Mouse (Mus musculus): Measurements from ENCODE around the gene Slc25a24. TPM values are rescaled to one million over a fixed set of nuclear protein-coding genes. Genes with fewer than 3 reads are reported as not detected.

Slc25a24 gene
- polyA plus RNA-seq, 1 experiment from 2014 or later = 4.9 TPM

GRCm38 (mm10) chr3:109171070-109171778 is 48.3 kb downstream of the Slc25a24 start:
- H3K27ac ChIP-seq = no peak overlapping the region
- ATAC-seq (ENCODE audit: low read depth) = no peak
- DNase-seq = no peak
- no peaks in the 10 kb centered on the region for H3K27me3 ChIP-seq
- no peak overlapping the region for H3K9ac ChIP-seq
- no peaks in the 10 kb centered on the region for H3K36me3 ChIP-seq
- H3K4me2 ChIP-seq = no peak overlapping the region
- H3K4me3 ChIP-seq (replicated peaks) = no peak overlapping the region
- H3K4me1 ChIP-seq (replicated peaks) = no peaks in the 10 kb centered on the region
- no peaks in the 10 kb centered on the region for H3K9me3 ChIP-seq (replicated peaks)
- WGBS (ENCODE audit: insufficient replicate concordance) = 25% methylated on average over 15 of the region's 15 CpGs

GRCm38 (mm10) chr3:109174394-109174793 is 51.4 kb downstream of the Slc25a24 start:
- H3K9me3 ChIP-seq (replicated peaks) = no peaks in the 10 kb centered on the region
- no peak overlapping the region for H3K4me2 ChIP-seq
- no peak overlapping the region for H3K27ac ChIP-seq
- ATAC-seq (ENCODE audit: low read depth) (no peak), DNase-seq (no peak)
- no peaks in the 10 kb centered on the region for H3K27me3 ChIP-seq
- WGBS (ENCODE audit: insufficient replicate concordance) = 55% methylated on average over 5 of the region's 5 CpGs
- H3K4me1 ChIP-seq (replicated peaks) = no peaks in the 10 kb centered on the region
- H3K4me3 ChIP-seq (replicated peaks) = no peak overlapping the region
- no peaks in the 10 kb centered on the region for H3K36me3 ChIP-seq
- H3K9ac ChIP-seq = no peak overlapping the region

GRCm38 (mm10) chr3:109178705-109179104 is 55.8 kb downstream of the Slc25a24 start:
- WGBS (ENCODE audit: insufficient replicate concordance) = 21% methylated on average over 6 of the region's 6 CpGs
- Histone ChIP-seq H3K9ac (no peak overlapping the region), H3K9me3 (replicated peaks) (no peaks in the 10 kb centered on the region), H3K4me2 (no peak overlapping the region), H3K36me3 (no peaks in the 10 kb centered on the region), H3K4me3 (replicated peaks) (no peak overlapping the region), H3K27me3 (no peaks in the 10 kb centered on the region), H3K4me1 (replicated peaks) (no peaks in the 10 kb centered on the region), H3K27ac (no peak overlapping the region)
- DNase-seq (no peak), ATAC-seq (ENCODE audit: low read depth) (no peak)

- Histone ChIP-seq H3K4me3 (replicated peaks) (no peak overlapping the region), H3K27ac (no peak overlapping the region), H3K9ac (no peak overlapping the region), H3K9me3 (replicated peaks) (no peaks in the 10 kb centered on the region), H3K36me3 (no peaks in the 10 kb centered on the region), H3K4me2 (no peak overlapping the region), H3K27me3 (no peaks in the 10 kb centered on the region), H3K4me1 (replicated peaks) (no peaks in the 10 kb centered on the region)
- ATAC-seq (ENCODE audit: low read depth) = no peak
- DNase-seq = no peak
- 58% methylated on average over 6 of the region's 6 CpGs for WGBS (ENCODE audit: insufficient replicate concordance)
Observed at GRCm38 (mm10) chr3:109179528-109180076, 56.7 kb downstream of the Slc25a24 start.

- Histone ChIP-seq H3K4me3 (replicated peaks) (no peak overlapping the region), H3K9ac (no peak overlapping the region), H3K27me3 (no peaks in the 10 kb centered on the region), H3K4me2 (no peak overlapping the region), H3K4me1 (replicated peaks) (no peaks in the 10 kb centered on the region), H3K36me3 (no peaks in the 10 kb centered on the region), H3K9me3 (replicated peaks) (no peaks in the 10 kb centered on the region), H3K27ac (no peak overlapping the region)
- DNase-seq = no peak
- WGBS (ENCODE audit: insufficient replicate concordance) = 47% methylated on average over 2 of the region's 2 CpGs
- ATAC-seq (ENCODE audit: low read depth) = no peak
Observed at GRCm38 (mm10) chr3:109196166-109196565, 73.2 kb downstream of the Slc25a24 start.

- Histone ChIP-seq H3K27me3 (no peaks in the 10 kb centered on the region), H3K36me3 (no peaks in the 10 kb centered on the region), H3K9ac (no peak overlapping the region), H3K4me2 (no peak overlapping the region), H3K27ac (no peak overlapping the region), H3K4me3 (replicated peaks) (no peak overlapping the region), H3K4me1 (replicated peaks) (no peaks in the 10 kb centered on the region), H3K9me3 (replicated peaks) (no peaks in the 10 kb centered on the region)
- 65% methylated on average over 1 of the region's 1 CpGs for WGBS (ENCODE audit: insufficient replicate concordance)
- DNase-seq (no peak), ATAC-seq (ENCODE audit: low read depth) (no peak)
Observed at GRCm38 (mm10) chr3:109199280-109199679, 76.3 kb downstream of the Slc25a24 start.

GRCm38 (mm10) chr3:109212322-109212721 is 89.4 kb downstream of the Slc25a24 start:
- no peak overlapping the region for H3K4me2 ChIP-seq
- no peak overlapping the region for H3K27ac ChIP-seq
- no peaks in the 10 kb centered on the region for H3K27me3 ChIP-seq
- no peaks in the 10 kb centered on the region for H3K9me3 ChIP-seq (replicated peaks)
- no peak for ATAC-seq (ENCODE audit: low read depth)
- DNase-seq = no peak
- H3K4me1 ChIP-seq (replicated peaks) = no peaks in the 10 kb centered on the region
- no peak overlapping the region for H3K4me3 ChIP-seq (replicated peaks)
- 80% methylated on average over 3 of the region's 3 CpGs for WGBS (ENCODE audit: insufficient replicate concordance)
- H3K36me3 ChIP-seq = no peaks in the 10 kb centered on the region
- no peak overlapping the region for H3K9ac ChIP-seq

GRCm38 (mm10) chr3:109216352-109216751 is 93.4 kb downstream of the Slc25a24 start:
- no peaks in the 10 kb centered on the region for H3K9me3 ChIP-seq (replicated peaks)

More at GRCm38 (mm10) chr3:109216352-109216751, 93.4 kb downstream of the Slc25a24 start:
- no peak for ATAC-seq (ENCODE audit: low read depth)
- no peak for DNase-seq
- Histone ChIP-seq H3K36me3 (no peaks in the 10 kb centered on the region), H3K4me2 (no peak overlapping the region), H3K4me1 (replicated peaks) (no peaks in the 10 kb centered on the region), H3K9ac (no peak overlapping the region), H3K27ac (no peak overlapping the region), H3K4me3 (replicated peaks) (no peak overlapping the region), H3K27me3 (no peaks in the 10 kb centered on the region)

Other genes with a start within 250 kb of the Slc25a24 start
- 0.05 TPM in 1 of 2 replicates, not detected in the other for gene Fndc7, start 233.1 kb upstream of the Slc25a24 start, polyA plus RNA-seq (2015; fragmentation: Nextera tagmentation; extraction: Ambion mirVana)
- 37.9 and 52.9 TPM in 2 replicates for gene Prpf38b, start 211.4 kb upstream of the Slc25a24 start, polyA plus RNA-seq (2015; fragmentation: Nextera tagmentation; extraction: Ambion mirVana)
- gene Henmt1, start 183.3 kb upstream of the Slc25a24 start, polyA plus RNA-seq (2015; fragmentation: Nextera tagmentation; extraction: Ambion mirVana) = 0.08 TPM in 1 of 2 replicates, not detected in the other
- gene Gm9857, start 182.7 kb upstream of the Slc25a24 start, polyA plus RNA-seq (2015; fragmentation: Nextera tagmentation; extraction: Ambion mirVana) = not detected in 2 replicates
- gene Fam102b, start 95.5 kb upstream of the Slc25a24 start, polyA plus RNA-seq (2015; fragmentation: Nextera tagmentation; extraction: Ambion mirVana) = 1.6 and 1.9 TPM in 2 replicates
- not detected in 2 replicates for gene Slc25a54, start 42.7 kb upstream of the Slc25a24 start, polyA plus RNA-seq (2015; fragmentation: Nextera tagmentation; extraction: Ambion mirVana)
- gene Vav3, start 217.5 kb downstream of the Slc25a24 start, polyA plus RNA-seq (2015; fragmentation: Nextera tagmentation; extraction: Ambion mirVana) = 3.6 and 3.7 TPM in 2 replicates

Measured in liver, embryonic 13.5 days (tissue).